Mouse (Mus musculus) forebrain, embryonic 14.5 days (tissue): ENCODE data around the gene Trat1. TPM values are rescaled to one million over a fixed set of nuclear protein-coding genes. Genes with fewer than 3 reads are reported as not detected.

Source experiments
- ATAC-seq: fragments of 200-750 bp; cut with Nextera tagmentation; 2 replicates; pipeline ENCODE4 v1.8.0; 2017; ENCODE audit warnings: mild to moderate bottlenecking, moderate library complexity
- DNase-seq: peaks from one replicate; pipeline ENCODE4 v3.0.0-alpha.2; 2015; ENCODE audit warnings: low spot score
- H3K27ac ChIP-seq: fragments of 300-500 bp; sonication (generic); 2 replicates; pipeline ENCODE4 v1.5.1; 2014; ENCODE audit warnings: low read depth, mild to moderate bottlenecking, control low read depth, low read length, moderate library complexity
- H3K27me3 ChIP-seq: fragments of 300-500 bp; sonication (generic); replicated peaks from 2 replicates; pipeline ENCODE4 v1.6.1; 2014; ENCODE audit warnings: low read length, control low read depth, mixed read lengths; ENCODE audit not compliant: control insufficient read depth, insufficient read depth
- H3K36me3 ChIP-seq: fragments of 300-500 bp; sonication (generic); 2 replicates; pipeline ENCODE4 v1.6.1; 2014; ENCODE audit warnings: low read length, control low read depth; ENCODE audit not compliant: control insufficient read depth, insufficient read depth
- H3K4me1 ChIP-seq: fragments of 300-500 bp; sonication (generic); 2 replicates; pipeline ENCODE4 v1.6.1; 2014; ENCODE audit warnings: antibody characterized with exemption, low read length, control low read depth; ENCODE audit not compliant: control insufficient read depth, insufficient read depth
- H3K4me2 ChIP-seq: fragments of 300-500 bp; sonication (generic); 2 replicates; pipeline ENCODE4 v1.6.1; 2014; ENCODE audit warnings: mild to moderate bottlenecking, control low read depth, low read length
- H3K4me3 ChIP-seq: fragments of 300-500 bp; sonication (generic); 2 replicates; pipeline ENCODE4 v1.5.1; 2014; ENCODE audit warnings: low read depth, low read length, control low read depth
- H3K9ac ChIP-seq: fragments of 300-500 bp; sonication (generic); 2 replicates; pipeline ENCODE4 v1.6.1; 2014; ENCODE audit warnings: mild to moderate bottlenecking, low read length, control low read depth, moderate library complexity
- H3K9me3 ChIP-seq: fragments of 300-500 bp; sonication (generic); replicated peaks from 2 replicates; pipeline ENCODE4 v1.6.1; 2016; ENCODE audit warnings: low read length, control low read depth, mixed read lengths; ENCODE audit not compliant: control insufficient read depth
- WGBS: fragments of 180-500 bp; shearing (Covaris S2); extraction: QIAGEN DNeasy Blood & Tissue Kit; methylation state at CpG from one replicate; pipeline ENCODE4 v1.1.7; 2014; 5-methylcytosine and 5-hydroxymethylcytosine counted together
- polyA plus RNA-seq: library from polyadenylated mRNA; unstranded; fragments of >200 nt; fragmentation: Nextera tagmentation; extraction: Ambion mirVana; gene quantifications from 2 replicates; pipeline ENCODE4 v1.2.1, GENCODE M21; 2014

Gene Trat1
- 0.25 TPM in 1 of 2 replicates, not detected in the other for polyA plus RNA-seq

DNA sequence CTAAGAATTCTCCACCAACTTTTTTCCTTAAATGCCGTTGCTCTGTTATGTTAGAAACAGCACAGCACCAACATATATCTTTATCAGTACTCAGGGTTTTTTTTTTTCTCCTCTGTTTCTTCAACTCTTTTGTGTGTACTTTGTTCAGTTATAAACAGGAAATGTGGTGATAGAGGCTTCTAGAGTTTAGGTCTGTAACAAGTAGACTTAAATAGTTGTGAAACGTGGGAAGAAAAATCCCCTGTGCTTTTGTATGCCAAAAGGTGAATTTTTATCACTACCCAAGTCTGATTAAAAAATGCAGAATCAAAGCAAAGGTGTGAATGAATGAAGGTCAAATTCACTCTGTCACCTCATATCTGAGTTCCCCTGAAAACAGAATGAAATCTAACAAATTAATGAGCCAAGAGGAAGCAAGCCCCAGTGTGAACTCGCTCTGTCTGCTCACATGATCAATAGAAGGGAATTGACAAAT is at the start of gene Trat1:
Gene Trat1, minus strand, starts transcription at position 51 of the 475 bp plus-strand sequence.
- H3K9ac ChIP-seq = no peak within 1 kb of the TSS
- H3K36me3 ChIP-seq = no peaks in the 10 kb centered on the region
- DNase-seq = no peak
- H3K9me3 ChIP-seq = no peaks in the 10 kb centered on the region
- WGBS = 89% methylated on average over 3 of the region's 3 CpGs
- no peak within 1 kb of the TSS for H3K27ac ChIP-seq
- H3K4me3 ChIP-seq = no peak within 1 kb of the TSS
- H3K4me1 ChIP-seq = no peaks in the 10 kb centered on the region
- no peaks in the 10 kb centered on the region for H3K27me3 ChIP-seq
- no peak for ATAC-seq
- no peak within 1 kb of the TSS for H3K4me2 ChIP-seq

- no peak overlapping the region for H3K4me3 ChIP-seq
- no peaks in the 10 kb centered on the region for H3K4me1 ChIP-seq
- H3K9ac ChIP-seq = no peak overlapping the region
- WGBS = 93% methylated on average over 6 of the region's 6 CpGs
- H3K27ac ChIP-seq = no peak overlapping the region
- no peak overlapping the region for H3K4me2 ChIP-seq
- no peak for DNase-seq
- no peaks in the 10 kb centered on the region for H3K36me3 ChIP-seq
- ATAC-seq = no peak
- H3K9me3 ChIP-seq = no peaks in the 10 kb centered on the region
- no peaks in the 10 kb centered on the region for H3K27me3 ChIP-seq
Observed at GRCm38 (mm10) chr16:48818524-48818923, 46.7 kb upstream of the Trat1 start.

- Histone ChIP-seq H3K9ac (no peak within 1 kb of the TSS), H3K4me3 (no peak within 1 kb of the TSS), H3K27ac (no peak within 1 kb of the TSS), H3K4me2 (no peak within 1 kb of the TSS), H3K9me3 (no peaks in the 10 kb centered on the region), H3K4me1 (no peaks in the 10 kb centered on the region), H3K36me3 (no peaks in the 10 kb centered on the region), H3K27me3 (no peaks in the 10 kb centered on the region)
- no peak for DNase-seq
- ATAC-seq = no peak
- 98% methylated on average over 2 of the region's 2 CpGs for WGBS
Observed at GRCm38 (mm10) chr16:48816695-48817094, 44.9 kb upstream of the Trat1 start, which contains the start of gene Retnlb. Gene Retnlb, plus strand, starts transcription at chr16:48816856.

GRCm38 (mm10) chr16:48811881-48812436 is 40.1 kb upstream of the Trat1 start:
- H3K4me1 ChIP-seq = no peaks in the 10 kb centered on the region
- H3K27me3 ChIP-seq = no peaks in the 10 kb centered on the region
- H3K9ac ChIP-seq = no peak overlapping the region
- DNase-seq (no peak), ATAC-seq (no peak)
- no peaks in the 10 kb centered on the region for H3K9me3 ChIP-seq
- no peak overlapping the region for H3K4me3 ChIP-seq
- H3K36me3 ChIP-seq = no peaks in the 10 kb centered on the region
- 92% methylated on average over 7 of the region's 7 CpGs for WGBS
- H3K27ac ChIP-seq = no peak overlapping the region
- no peak overlapping the region for H3K4me2 ChIP-seq

- DNase-seq (peak; percentile 7), ATAC-seq (no peak)
- no peak overlapping the region for H3K27ac ChIP-seq
- H3K9ac ChIP-seq = no peak overlapping the region
- no peaks in the 10 kb centered on the region for H3K4me1 ChIP-seq
- H3K36me3 ChIP-seq = no peaks in the 10 kb centered on the region
- 64% methylated on average over 2 of the region's 2 CpGs for WGBS
- no peaks in the 10 kb centered on the region for H3K27me3 ChIP-seq
- no peak overlapping the region for H3K4me2 ChIP-seq
- H3K4me3 ChIP-seq = no peak overlapping the region
- no peaks in the 10 kb centered on the region for H3K9me3 ChIP-seq
Observed at GRCm38 (mm10) chr16:48809374-48809773, 37.6 kb upstream of the Trat1 start.

GRCm38 (mm10) chr16:48806521-48806920 is 34.7 kb upstream of the Trat1 start:
- H3K27me3 ChIP-seq = no peaks in the 10 kb centered on the region
- no peaks in the 10 kb centered on the region for H3K36me3 ChIP-seq
- 91% methylated on average over 1 of the region's 1 CpGs for WGBS
- DNase-seq (no peak), ATAC-seq (no peak)
- no peak overlapping the region for H3K9ac ChIP-seq
- H3K4me3 ChIP-seq = no peak overlapping the region
- no peaks in the 10 kb centered on the region for H3K4me1 ChIP-seq
- no peaks in the 10 kb centered on the region for H3K9me3 ChIP-seq
- no peak overlapping the region for H3K27ac ChIP-seq
- H3K4me2 ChIP-seq = no peak overlapping the region

- WGBS = 92% methylated on average over 1 of the region's 1 CpGs
- ATAC-seq = no peak
- no peaks in the 10 kb centered on the region for H3K27me3 ChIP-seq
Observed at GRCm38 (mm10) chr16:48805412-48805811, 33.6 kb upstream of the Trat1 start.

GRCm38 (mm10) chr16:48800906-48801305 is 29.1 kb upstream of the Trat1 start:
- Histone ChIP-seq H3K27ac (no peak overlapping the region), H3K4me1 (no peaks in the 10 kb centered on the region), H3K27me3 (no peaks in the 10 kb centered on the region), H3K9me3 (no peaks in the 10 kb centered on the region), H3K9ac (no peak overlapping the region), H3K4me3 (no peak overlapping the region), H3K36me3 (no peaks in the 10 kb centered on the region), H3K4me2 (no peak overlapping the region)
- ATAC-seq = no peak
- 96% methylated on average over 2 of the region's 2 CpGs for WGBS
- DNase-seq = no peak

More at GRCm38 (mm10) chr16:48805412-48805811, 33.6 kb upstream of the Trat1 start:
- no peak for DNase-seq
- no peaks in the 10 kb centered on the region for H3K9me3 ChIP-seq
- no peaks in the 10 kb centered on the region for H3K4me1 ChIP-seq
- H3K27ac ChIP-seq = no peak overlapping the region
- no peaks in the 10 kb centered on the region for H3K36me3 ChIP-seq
- H3K4me2 ChIP-seq = no peak overlapping the region
- no peak overlapping the region for H3K4me3 ChIP-seq
- H3K9ac ChIP-seq = no peak overlapping the region

DNA sequence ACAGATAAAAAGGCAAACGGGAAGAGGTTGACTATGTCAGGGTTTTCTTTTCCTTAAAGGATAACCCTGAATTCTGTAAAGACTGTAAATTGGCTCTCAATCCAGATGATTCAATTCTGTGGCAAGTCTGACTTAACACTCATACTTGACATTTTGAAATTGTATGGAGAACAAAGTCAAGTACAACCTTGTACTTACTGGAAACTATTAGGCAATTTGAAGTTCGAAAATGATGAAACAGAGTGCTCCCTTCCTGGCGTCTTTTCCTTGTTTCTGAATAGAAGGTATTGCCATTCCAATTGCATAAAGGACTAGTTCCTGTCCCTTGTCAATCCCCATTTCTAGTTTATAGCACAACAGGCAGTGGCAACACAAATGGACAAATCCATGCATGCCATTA is 27.6 kb upstream of the Trat1 start:
- Histone ChIP-seq H3K9ac (no peak overlapping the region), H3K27ac (no peak overlapping the region), H3K27me3 (no peaks in the 10 kb centered on the region), H3K4me3 (no peak overlapping the region), H3K36me3 (no peaks in the 10 kb centered on the region), H3K4me2 (no peak overlapping the region), H3K9me3 (no peaks in the 10 kb centered on the region), H3K4me1 (no peaks in the 10 kb centered on the region)
- no peak for DNase-seq
- ATAC-seq = no peak
- whole genome bisulfite sequencing = 88% methylated on average over 3 of the region's 3 CpGs
